In the genomic region with DNA sequence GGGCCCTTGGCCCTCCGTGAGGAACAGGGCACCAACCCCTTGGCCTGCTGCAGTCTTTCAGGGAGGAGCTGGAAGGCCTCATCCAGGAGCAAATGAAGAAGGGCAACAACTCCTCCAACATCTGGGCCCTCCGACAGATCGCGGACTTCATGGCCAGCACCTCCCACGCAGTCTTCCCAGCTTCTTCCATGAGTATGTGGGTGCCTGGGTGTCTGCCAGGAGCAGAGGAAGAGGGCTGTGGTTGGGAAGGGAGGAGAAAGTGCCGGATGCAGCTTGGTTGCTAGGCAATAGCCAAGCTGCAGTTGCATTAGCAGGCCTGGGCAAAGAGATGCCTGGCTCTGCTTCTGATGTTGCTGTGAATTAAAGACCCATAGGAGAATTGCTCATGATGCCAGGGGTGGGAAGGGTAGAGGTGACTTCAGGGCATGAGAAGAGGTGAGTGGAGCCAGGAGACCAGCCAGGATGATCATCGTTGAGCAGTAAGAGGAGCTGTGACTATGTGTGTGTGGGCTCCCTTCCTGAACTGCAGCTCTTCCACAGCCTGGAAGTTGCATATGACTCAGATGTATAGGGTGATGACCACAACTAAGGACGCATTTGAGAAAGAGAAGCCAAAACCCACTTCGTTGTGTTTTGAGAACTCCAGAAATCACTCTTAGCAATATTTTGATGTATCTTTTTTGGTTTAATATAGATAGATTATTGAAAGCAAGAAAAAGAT, we compare ENCODE assay signal across 9 mouse cellular contexts. TPM values are rescaled to one million over a fixed set of nuclear protein-coding genes. Genes with fewer than 3 reads are reported as not detected.
DNase-seq lines count a peak whose midpoint lies in the region; ATAC-seq and TF ChIP-seq lines count a peak whose summit lies in the region.
"Had no signal": no experiment of that assay in that cellular context is flagged by ENCODE, and none has a peak within 500 bp of the region (broad histone marks: within the 10 kb centered on the region; RNA-seq: fewer than 3 reads in every experiment).

No protein-coding gene starts in this region.

- intact Hi-C loops in gastrocnemius, postnatal 36 days (cut with DNase I) = loop anchor here (5.0 kb wide), 1 partner anchor 80 kb away; no protein-coding TSS in a partner anchor

- no peak overlapping the region for H3K9ac ChIP-seq in embryonic facial prominence, embryonic 14.5 days (ENCODE audit: low read depth, low read length)

- H3K4me1 ChIP-seq in embryonic facial prominence, embryonic 14.5 days (ENCODE audit: control insufficient read depth, insufficient read depth, low read length) = no peaks in the 10 kb centered on the region; the same call in 1 of the 2 replicates
- H3K4me1 ChIP-seq in embryonic facial prominence, embryonic 10.5 days = peaks cover 9% of the 10 kb centered on the region

- no peak overlapping the region for H3K27ac ChIP-seq in embryonic facial prominence, embryonic 14.5 days (replicated peaks; ENCODE audit: low read depth, low read length)
- H3K27ac ChIP-seq in embryonic facial prominence, embryonic 10.5 days (replicated peaks) = no peak overlapping the region

- H3K4me2 ChIP-seq in embryonic facial prominence, embryonic 14.5 days (ENCODE audit: low read depth, low read length) = no peak overlapping the region

- H3K4me3 ChIP-seq in embryonic facial prominence, embryonic 14.5 days (ENCODE audit: low read depth, low read length) = no peak overlapping the region
- no peak overlapping the region for H3K4me3 ChIP-seq in embryonic facial prominence, embryonic 10.5 days
- H3K4me3 ChIP-seq in C2C12 (ENCODE audit: insufficient read depth, poor library complexity, severe bottlenecking) = no peak overlapping the region

- 62% methylated on average over 9 of the region's 9 CpGs for WGBS in embryonic facial prominence, embryonic 14.5 days
- 78% methylated on average over 9 of the region's 9 CpGs for WGBS in embryonic facial prominence, embryonic 10.5 days

- no peaks in the 10 kb centered on the region for H3K79me3 ChIP-seq in C2C12 (ENCODE audit: low read depth)

- H3ac ChIP-seq in C2C12 (ENCODE audit: control insufficient read depth, insufficient read length, low read depth) = peak overlapping the region; percentile 22

- H3K79me2 ChIP-seq in C2C12 (ENCODE audit: control insufficient read depth, insufficient read depth) = no peaks in the 10 kb centered on the region

- H3K36me3 ChIP-seq in embryonic facial prominence, embryonic 14.5 days (ENCODE audit: control insufficient read depth, insufficient read depth, low read length) = no peaks in the 10 kb centered on the region
- H3K36me3 ChIP-seq in embryonic facial prominence, embryonic 10.5 days (replicated peaks) = peaks cover 9% of the 10 kb centered on the region
- no peaks in the 10 kb centered on the region for H3K36me3 ChIP-seq in C2C12 (ENCODE audit: control insufficient read depth, insufficient read depth)

- no peaks in the 10 kb centered on the region for H3K9me3 ChIP-seq in embryonic facial prominence, embryonic 14.5 days (ENCODE audit: control insufficient read depth, low read length)
- H3K9me3 ChIP-seq in embryonic facial prominence, embryonic 10.5 days = no peaks in the 10 kb centered on the region

- 0 out of 2 replicates have a peak, but pooled peaks have one; percentile 33 for ATAC-seq in embryonic facial prominence, embryonic 14.5 days (ENCODE audit: low read depth)

- peak; percentile 63 for DNase-seq in embryonic facial prominence, embryonic 14.5 days (ENCODE audit: low spot score)
- no peak for DNase-seq in embryonic facial prominence, embryonic 10.5 days (ENCODE audit: low spot score)
- peak; percentile 22 to 28 for DNase-seq in gastrocnemius, postnatal 36 days
- DNase-seq in left cerebral cortex, adult 18-20 months (ENCODE audit: low spot score in 2 of 2) = peak; percentile 92 to 94
- peak; percentile 92 for DNase-seq in right cerebral cortex, adult 2 months (ENCODE audit: low spot score in 2 of 2)
- no peak for DNase-seq in thymus, postnatal 0 days (ENCODE audit: low spot score)
- no peak for DNase-seq in yolk sac, embryonic 10.5 days (ENCODE audit: low spot score)

- no peak for TF ChIP-seq CTCF in C2C12 (IDR thresholded peaks at IDR 0.05; ENCODE audit: control insufficient read depth, insufficient read depth, insufficient read length)

- H3K27me3 ChIP-seq in embryonic facial prominence, embryonic 14.5 days (replicated peaks; ENCODE audit: control insufficient read depth, insufficient read depth, low read length) = no peaks in the 10 kb centered on the region
- H3K27me3 ChIP-seq in embryonic facial prominence, embryonic 10.5 days (replicated peaks; ENCODE audit: low read depth, poor library complexity, severe bottlenecking) = no peaks in the 10 kb centered on the region
- H3K27me3 ChIP-seq in C2C12 (ENCODE audit: control insufficient read depth, insufficient read depth, insufficient read length) = no peaks in the 10 kb centered on the region

TF ChIP-seq in C2C12, 6 proteins besides CTCF, POLR2A, EP300 and RAD21:
- TF ChIP-seq FOSL1 (IDR thresholded peaks at IDR 0.05; ENCODE audit: insufficient read depth, low read length, poor library complexity, severe bottlenecking) (peak; percentile 9), MYOG (IDR thresholded peaks at IDR 0.05; ENCODE audit: control insufficient read depth, extremely low read depth, insufficient read length) (no peak), MYOD1 (IDR thresholded peaks at IDR 0.05; ENCODE audit: control insufficient read depth, insufficient read length, low read depth) (no peak)

RNA-seq across cellular contexts. Expression of gene Add2, which starts 58.5 kb away (rescaled TPM):
- 6.7 and 7.6 TPM in 2 replicates for polyA plus RNA-seq in embryonic facial prominence, embryonic 14.5 days (2014; fragmentation: Nextera tagmentation; extraction: Ambion mirVana)
- 23.4 and 26.6 TPM in 2 replicates for polyA plus RNA-seq in embryonic facial prominence, embryonic 10.5 days (2016; fragmentation: Nextera tagmentation; extraction: Ambion mirVana)
- polyA plus RNA-seq in C2C12 (2012; fragmentation: generic; extraction: Trizol) = 6.7 TPM
- total RNA-seq in gastrocnemius, postnatal 36 days (2021) = under 1 TPM in 1 of 2 experiments, not detected in 1; 0.05 TPM
- total RNA-seq in left cerebral cortex, adult 18-20 months (2021) = 100 to 1,000 TPM; 199 to 218 TPM
- 0.05 and 0.18 TPM in 2 replicates for polyA plus RNA-seq in thymus, postnatal 0 days (2015; fragmentation: Nextera tagmentation; extraction: Ambion mirVana)
- total RNA-seq: CH12.LX had no signal

Comparison
In these comparisons a context has a peak if more than half of its experiments do, and no peak if none do; other contexts are left out.
1. DNase-seq: peak in embryonic facial prominence, embryonic 14.5 days (single experiment), gastrocnemius, postnatal 36 days (2 of 2), left cerebral cortex, adult 18-20 months (2 of 2) and right cerebral cortex, adult 2 months (2 of 2); none in embryonic facial prominence, embryonic 10.5 days (single experiment), thymus, postnatal 0 days (single experiment) and yolk sac, embryonic 10.5 days (single experiment).